Mouse (Mus musculus): ENCODE measurements around the gene Sart1. TPM values are rescaled to one million over a fixed set of nuclear protein-coding genes. Genes with fewer than 3 reads are reported as not detected.

Sart1 gene
- polyA plus RNA-seq, 1 experiment from 2014 or later, result 87.1 TPM

DNA sequence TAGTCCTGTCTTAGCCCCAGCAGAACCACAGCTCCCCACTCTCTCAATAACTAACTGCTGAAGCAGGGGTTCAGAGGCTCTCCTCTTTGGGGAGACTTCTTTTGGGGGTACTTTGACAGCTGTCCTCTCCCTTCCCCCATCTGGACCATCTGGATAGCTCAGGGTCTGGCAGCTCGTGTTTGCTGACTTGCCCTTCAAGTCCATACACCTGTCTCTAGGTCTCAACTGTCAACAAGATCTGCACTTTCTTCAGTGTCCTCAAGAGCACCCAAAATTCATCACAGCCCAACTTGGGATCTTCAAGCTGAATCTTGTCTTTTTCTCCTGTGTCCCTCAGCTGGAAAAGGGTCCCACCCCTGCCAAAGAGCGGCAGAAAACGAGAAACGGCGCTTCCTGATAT, 33.3 kb upstream of the Sart1 start:
- Histone ChIP-seq H3K4me1 (ENCODE audit: control insufficient read depth, insufficient read depth, low read length) (peaks cover 19% of the 10 kb centered on the region), H3K36me3 (ENCODE audit: control insufficient read depth, insufficient read depth, low read length) (peaks cover 19% of the 10 kb centered on the region), H3K27me3 (ENCODE audit: control insufficient read depth, insufficient read depth, low read length) (no peaks in the 10 kb centered on the region), H3K9me3 (ENCODE audit: control insufficient read depth, low read length) (no peaks in the 10 kb centered on the region), H3K4me3 (ENCODE audit: low read depth, low read length) (no peak overlapping the region), H3K9ac (ENCODE audit: low read length) (no peak overlapping the region), H3K4me2 (ENCODE audit: low read depth, severe bottlenecking) (no peak overlapping the region), H3K27ac (replicated peaks; ENCODE audit: low read depth, low read length) (no peak overlapping the region)
- WGBS, result 87% methylated on average over 5 of the region's 5 CpGs
- ATAC-seq (ENCODE audit: insufficient number of reproducible peaks, low FRiP score, low TSS enrichment, low read depth), result no peak
- no peak for DNase-seq (ENCODE audit: low spot score)

- H3K36me3 ChIP-seq (ENCODE audit: control insufficient read depth, insufficient read depth, low read length), result peaks cover 13% of the 10 kb centered on the region
Observed at GRCm38 (mm10) chr19:5420579-5420978, 32.1 kb upstream of the Sart1 start.

GRCm38 (mm10) chr19:5419630-5420029, 31.1 kb upstream of the Sart1 start:
- Histone ChIP-seq H3K27ac (replicated peaks; ENCODE audit: low read depth, low read length) (no peak overlapping the region), H3K9ac (ENCODE audit: low read length) (no peak overlapping the region), H3K4me2 (ENCODE audit: low read depth, severe bottlenecking) (no peak overlapping the region), H3K4me3 (ENCODE audit: low read depth, low read length) (no peak overlapping the region), H3K9me3 (ENCODE audit: control insufficient read depth, low read length) (no peaks in the 10 kb centered on the region), H3K27me3 (ENCODE audit: control insufficient read depth, insufficient read depth, low read length) (no peaks in the 10 kb centered on the region), H3K36me3 (ENCODE audit: control insufficient read depth, insufficient read depth, low read length) (peaks cover 13% of the 10 kb centered on the region), H3K4me1 (ENCODE audit: control insufficient read depth, insufficient read depth, low read length) (peaks cover 9% of the 10 kb centered on the region)
- WGBS, result 93% methylated on average over 9 of the region's 9 CpGs
- ATAC-seq (ENCODE audit: insufficient number of reproducible peaks, low FRiP score, low TSS enrichment, low read depth), result no peak
- DNase-seq (ENCODE audit: low spot score), result no peak

More at GRCm38 (mm10) chr19:5420579-5420978, 32.1 kb upstream of the Sart1 start:
- 95% methylated on average over 6 of the region's 6 CpGs for WGBS
- ATAC-seq (ENCODE audit: insufficient number of reproducible peaks, low FRiP score, low TSS enrichment, low read depth) (no peak), DNase-seq (ENCODE audit: low spot score) (no peak)
- Histone ChIP-seq H3K4me2 (ENCODE audit: low read depth, severe bottlenecking) (no peak overlapping the region), H3K4me3 (ENCODE audit: low read depth, low read length) (no peak overlapping the region), H3K27ac (replicated peaks; ENCODE audit: low read depth, low read length) (no peak overlapping the region), H3K9ac (ENCODE audit: low read length) (no peak overlapping the region), H3K9me3 (ENCODE audit: control insufficient read depth, low read length) (no peaks in the 10 kb centered on the region), H3K27me3 (ENCODE audit: control insufficient read depth, insufficient read depth, low read length) (no peaks in the 10 kb centered on the region), H3K4me1 (ENCODE audit: control insufficient read depth, insufficient read depth, low read length) (peaks cover 9% of the 10 kb centered on the region)

GRCm38 (mm10) chr19:5418750-5419466, 30.4 kb upstream of the Sart1 start:
- peaks cover 13% of the 10 kb centered on the region for H3K36me3 ChIP-seq (ENCODE audit: control insufficient read depth, insufficient read depth, low read length)
- no peak overlapping the region for H3K27ac ChIP-seq (replicated peaks; ENCODE audit: low read depth, low read length)
- 95% methylated on average over 8 of the region's 8 CpGs for WGBS
- H3K4me3 ChIP-seq (ENCODE audit: low read depth, low read length), result no peak overlapping the region
- no peak for ATAC-seq (ENCODE audit: insufficient number of reproducible peaks, low FRiP score, low TSS enrichment, low read depth)
- no peak for DNase-seq (ENCODE audit: low spot score)
- H3K9me3 ChIP-seq (ENCODE audit: control insufficient read depth, low read length), result no peaks in the 10 kb centered on the region
- no peak overlapping the region for H3K4me2 ChIP-seq (ENCODE audit: low read depth, severe bottlenecking)
- peaks cover 9% of the 10 kb centered on the region for H3K4me1 ChIP-seq (ENCODE audit: control insufficient read depth, insufficient read depth, low read length)
- no peak overlapping the region for H3K9ac ChIP-seq (ENCODE audit: low read length)
- H3K27me3 ChIP-seq (ENCODE audit: control insufficient read depth, insufficient read depth, low read length), result no peaks in the 10 kb centered on the region

DNA sequence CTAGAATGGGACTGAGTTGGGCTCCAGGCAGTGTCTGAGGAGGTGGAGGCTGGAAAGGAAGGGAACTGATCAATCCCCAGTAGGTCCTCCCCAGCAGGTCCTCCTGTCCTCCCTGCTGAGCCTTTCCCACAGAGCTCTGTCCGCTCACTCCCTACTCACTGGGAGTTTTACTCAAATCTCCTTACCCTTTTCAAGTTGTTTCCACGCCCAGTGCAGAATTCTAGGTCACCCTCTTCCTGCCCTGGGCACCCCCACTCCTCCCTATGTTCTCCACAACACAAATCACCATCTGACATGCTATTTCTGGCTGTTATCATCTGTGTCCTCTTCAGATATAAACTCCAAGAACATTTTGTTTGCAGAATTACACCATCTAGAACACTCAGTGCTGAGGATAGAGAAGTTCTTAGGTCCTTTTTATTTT, 26.0 kb upstream of the Sart1 start:
- Histone ChIP-seq H3K27me3 (ENCODE audit: control insufficient read depth, insufficient read depth, low read length) (no peaks in the 10 kb centered on the region), H3K27ac (replicated peaks; ENCODE audit: low read depth, low read length) (no peak overlapping the region), H3K4me3 (ENCODE audit: low read depth, low read length) (no peak overlapping the region), H3K9ac (ENCODE audit: low read length) (no peak overlapping the region), H3K36me3 (ENCODE audit: control insufficient read depth, insufficient read depth, low read length) (no peaks in the 10 kb centered on the region), H3K4me2 (ENCODE audit: low read depth, severe bottlenecking) (no peak overlapping the region), H3K4me1 (ENCODE audit: control insufficient read depth, insufficient read depth, low read length) (no peaks in the 10 kb centered on the region), H3K9me3 (ENCODE audit: control insufficient read depth, low read length) (no peaks in the 10 kb centered on the region)
- 62% methylated on average over 2 of the region's 2 CpGs for WGBS
- DNase-seq (ENCODE audit: low spot score) (no peak), ATAC-seq (ENCODE audit: insufficient number of reproducible peaks, low FRiP score, low TSS enrichment, low read depth) (no peak)

GRCm38 (mm10) chr19:5413840-5414239, 25.3 kb upstream of the Sart1 start:
- 77% methylated on average over 4 of the region's 4 CpGs for WGBS
- H3K4me3 ChIP-seq (ENCODE audit: low read depth, low read length), result no peak overlapping the region
- H3K9me3 ChIP-seq (ENCODE audit: control insufficient read depth, low read length), result no peaks in the 10 kb centered on the region

DNA sequence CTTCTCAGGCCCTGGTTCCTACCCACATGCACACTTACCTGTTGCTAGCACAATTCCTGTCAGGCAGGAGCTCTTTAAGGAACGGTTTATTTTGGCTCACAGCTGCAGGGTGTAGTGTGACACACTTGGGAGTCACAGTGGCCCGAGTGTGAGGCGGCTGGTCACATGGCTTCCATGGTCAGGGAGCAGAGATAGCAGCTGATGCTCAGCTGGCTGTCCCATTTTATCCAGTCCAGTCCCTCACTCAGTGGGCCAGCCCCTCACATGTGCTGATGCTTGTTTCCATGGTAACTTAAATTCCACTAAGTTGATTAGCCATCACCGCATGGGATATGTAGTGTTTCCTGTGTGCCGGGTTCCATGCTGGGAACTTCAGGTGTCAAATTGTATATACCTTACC, 23.5 kb upstream of the Sart1 start:
- Histone ChIP-seq H3K9me3 (ENCODE audit: control insufficient read depth, low read length) (no peaks in the 10 kb centered on the region), H3K4me2 (ENCODE audit: low read depth, severe bottlenecking) (no peak overlapping the region), H3K4me1 (ENCODE audit: control insufficient read depth, insufficient read depth, low read length) (0 out of 2 replicates have a peak, but pooled peaks cover 3% of the 10 kb centered on the region), H3K27me3 (ENCODE audit: control insufficient read depth, insufficient read depth, low read length) (no peaks in the 10 kb centered on the region), H3K36me3 (ENCODE audit: control insufficient read depth, insufficient read depth, low read length) (no peaks in the 10 kb centered on the region), H3K27ac (replicated peaks; ENCODE audit: low read depth, low read length) (no peak overlapping the region), H3K4me3 (ENCODE audit: low read depth, low read length) (no peak overlapping the region), H3K9ac (ENCODE audit: low read length) (no peak overlapping the region)
- 69% methylated on average over 5 of the region's 5 CpGs for WGBS
- ATAC-seq (ENCODE audit: insufficient number of reproducible peaks, low FRiP score, low TSS enrichment, low read depth) (no peak), DNase-seq (ENCODE audit: low spot score) (no peak)

More at GRCm38 (mm10) chr19:5413840-5414239, 25.3 kb upstream of the Sart1 start:
- no peak for ATAC-seq (ENCODE audit: insufficient number of reproducible peaks, low FRiP score, low TSS enrichment, low read depth)
- H3K27me3 ChIP-seq (ENCODE audit: control insufficient read depth, insufficient read depth, low read length), result no peaks in the 10 kb centered on the region
- H3K4me1 ChIP-seq (ENCODE audit: control insufficient read depth, insufficient read depth, low read length), result no peaks in the 10 kb centered on the region
- no peak for DNase-seq (ENCODE audit: low spot score)
- no peaks in the 10 kb centered on the region for H3K36me3 ChIP-seq (ENCODE audit: control insufficient read depth, insufficient read depth, low read length)
- no peak overlapping the region for H3K4me2 ChIP-seq (ENCODE audit: low read depth, severe bottlenecking)
- no peak overlapping the region for H3K27ac ChIP-seq (replicated peaks; ENCODE audit: low read depth, low read length)
- H3K9ac ChIP-seq (ENCODE audit: low read length), result no peak overlapping the region

- Histone ChIP-seq H3K4me1 (ENCODE audit: control insufficient read depth, insufficient read depth, low read length) (0 out of 2 replicates have a peak, but pooled peaks cover 5% of the 10 kb centered on the region), H3K27me3 (ENCODE audit: control insufficient read depth, insufficient read depth, low read length) (no peaks in the 10 kb centered on the region), H3K27ac (replicated peaks; ENCODE audit: low read depth, low read length) (no peak overlapping the region), H3K36me3 (ENCODE audit: control insufficient read depth, insufficient read depth, low read length) (no peaks in the 10 kb centered on the region), H3K4me2 (ENCODE audit: low read depth, severe bottlenecking) (no peak overlapping the region), H3K9me3 (ENCODE audit: control insufficient read depth, low read length) (no peaks in the 10 kb centered on the region), H3K9ac (ENCODE audit: low read length) (no peak overlapping the region), H3K4me3 (ENCODE audit: low read depth, low read length) (no peak overlapping the region)
- ATAC-seq (ENCODE audit: insufficient number of reproducible peaks, low FRiP score, low TSS enrichment, low read depth), result no peak
- 86% methylated on average over 5 of the region's 5 CpGs for WGBS
- DNase-seq (ENCODE audit: low spot score), result no peak
Observed at GRCm38 (mm10) chr19:5410641-5411040, 22.1 kb upstream of the Sart1 start.

DNA sequence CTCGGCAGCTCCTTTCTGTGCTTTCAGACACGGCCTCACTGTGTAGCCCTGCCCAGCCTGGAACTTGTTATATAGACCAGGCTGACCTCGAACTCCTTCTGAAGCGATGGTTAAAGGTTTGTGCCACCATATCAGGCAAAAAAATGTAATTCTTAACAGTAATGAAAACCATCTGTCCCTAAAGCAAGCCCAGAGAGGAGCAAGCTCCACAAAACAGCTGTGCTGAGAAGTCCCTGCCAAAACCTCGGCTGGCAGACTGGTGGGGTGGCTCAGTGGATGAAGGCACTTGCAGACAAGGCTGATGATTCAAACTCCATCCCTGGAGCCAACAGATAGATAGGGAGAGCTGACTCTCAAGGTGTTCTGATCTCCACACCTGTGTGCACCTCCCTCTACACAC, 20.6 kb upstream of the Sart1 start:
- Histone ChIP-seq H3K4me1 (ENCODE audit: control insufficient read depth, insufficient read depth, low read length) (0 out of 2 replicates have a peak, but pooled peaks cover 5% of the 10 kb centered on the region), H3K36me3 (ENCODE audit: control insufficient read depth, insufficient read depth, low read length) (no peaks in the 10 kb centered on the region), H3K4me2 (ENCODE audit: low read depth, severe bottlenecking) (no peak overlapping the region), H3K27me3 (ENCODE audit: control insufficient read depth, insufficient read depth, low read length) (no peaks in the 10 kb centered on the region), H3K4me3 (ENCODE audit: low read depth, low read length) (no peak overlapping the region), H3K9me3 (ENCODE audit: control insufficient read depth, low read length) (no peaks in the 10 kb centered on the region), H3K9ac (ENCODE audit: low read length) (no peak overlapping the region), H3K27ac (replicated peaks; ENCODE audit: low read depth, low read length) (no peak overlapping the region)
- DNase-seq (ENCODE audit: low spot score), result no peak
- ATAC-seq (ENCODE audit: insufficient number of reproducible peaks, low FRiP score, low TSS enrichment, low read depth), result no peak
- 57% methylated on average over 5 of the region's 5 CpGs for WGBS

All from limb, embryonic 11.5 days (tissue).